Mouse (Mus musculus): ENCODE data around the gene Shroom3. TPM values are rescaled to one million over a fixed set of nuclear protein-coding genes. Genes with fewer than 3 reads are reported as not detected.

Gene Shroom3
- polyA plus RNA-seq, 1 experiment = 18.6 TPM

DNA sequence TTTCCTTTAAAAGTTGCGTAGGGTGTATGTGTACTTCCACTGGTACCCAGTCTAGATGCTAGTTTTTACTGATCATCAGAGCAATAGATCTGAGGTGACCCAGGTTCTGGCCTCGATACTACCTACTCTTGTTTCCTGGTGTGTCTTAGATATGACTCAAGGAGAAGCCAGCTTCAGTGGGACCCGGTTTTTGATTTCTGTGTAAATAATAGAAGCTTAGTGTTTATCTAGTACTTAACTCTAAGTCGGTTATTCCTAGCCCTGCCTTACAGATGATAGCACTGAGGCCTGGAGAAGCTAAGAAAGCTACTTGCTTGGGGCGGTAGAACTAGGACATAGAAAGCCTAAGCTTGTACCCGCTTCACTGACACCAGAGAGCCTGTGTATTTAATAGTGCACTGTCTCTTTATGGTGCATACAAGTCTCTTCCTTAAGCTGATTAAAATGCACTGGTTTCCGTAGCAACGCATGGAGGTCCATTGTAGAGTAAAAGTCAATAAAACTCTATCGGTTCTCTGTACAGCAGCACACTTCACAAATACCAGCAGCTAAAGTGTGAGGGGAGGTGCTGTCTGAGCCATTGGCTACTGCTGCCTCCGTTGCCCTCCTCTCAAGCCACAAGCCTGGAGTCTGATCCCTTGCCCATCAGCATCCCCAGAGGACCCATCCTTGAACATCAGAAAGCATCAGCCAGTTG, 178.3 kb downstream of the Shroom3 start:
- peaks cover 14% of the 10 kb centered on the region for H3K4me1 ChIP-seq (ENCODE audit: control insufficient read depth, insufficient read depth, low read length)
- DNase-seq = no peak
- no peak for TF ChIP-seq POLR2A (IDR thresholded peaks at IDR 0.05; ENCODE audit: low read depth, low read length)
- TF ChIP-seq CTCF (conservative IDR thresholded peaks at IDR 0.05; ENCODE audit: insufficient read depth, insufficient read length, low read depth, low read length) = no peak
- no peak overlapping the region for H3K4me3 ChIP-seq (ENCODE audit: insufficient read depth, low read depth, low read length)
- no peak overlapping the region for H3K27ac ChIP-seq (ENCODE audit: insufficient read depth, low read depth, low read length)
- no peaks in the 10 kb centered on the region for H3K36me3 ChIP-seq (ENCODE audit: control insufficient read depth, insufficient read depth, low read length)
- H3K27me3 ChIP-seq (replicated peaks; ENCODE audit: control insufficient read depth, insufficient read depth, low read length) = no peaks in the 10 kb centered on the region
- 65% methylated on average over 10 of the region's 10 CpGs for WGBS

GRCm38 (mm10) chr5:92865090-92865489, 181.9 kb downstream of the Shroom3 start:
- Histone ChIP-seq H3K27ac (ENCODE audit: insufficient read depth, low read depth, low read length) (no peak overlapping the region), H3K27me3 (replicated peaks; ENCODE audit: control insufficient read depth, insufficient read depth, low read length) (no peaks in the 10 kb centered on the region), H3K36me3 (ENCODE audit: control insufficient read depth, insufficient read depth, low read length) (no peaks in the 10 kb centered on the region), H3K4me1 (ENCODE audit: control insufficient read depth, insufficient read depth, low read length) (no peaks in the 10 kb centered on the region; the same call in 1 of the 2 replicates), H3K4me3 (ENCODE audit: insufficient read depth, low read depth, low read length) (no peak overlapping the region)
- WGBS = 71% methylated on average over 4 of the region's 4 CpGs
- no peak for DNase-seq
- TF ChIP-seq CTCF (conservative IDR thresholded peaks at IDR 0.05; ENCODE audit: insufficient read depth, insufficient read length, low read depth, low read length) (no peak), POLR2A (IDR thresholded peaks at IDR 0.05; ENCODE audit: low read depth, low read length) (no peak)

DNA sequence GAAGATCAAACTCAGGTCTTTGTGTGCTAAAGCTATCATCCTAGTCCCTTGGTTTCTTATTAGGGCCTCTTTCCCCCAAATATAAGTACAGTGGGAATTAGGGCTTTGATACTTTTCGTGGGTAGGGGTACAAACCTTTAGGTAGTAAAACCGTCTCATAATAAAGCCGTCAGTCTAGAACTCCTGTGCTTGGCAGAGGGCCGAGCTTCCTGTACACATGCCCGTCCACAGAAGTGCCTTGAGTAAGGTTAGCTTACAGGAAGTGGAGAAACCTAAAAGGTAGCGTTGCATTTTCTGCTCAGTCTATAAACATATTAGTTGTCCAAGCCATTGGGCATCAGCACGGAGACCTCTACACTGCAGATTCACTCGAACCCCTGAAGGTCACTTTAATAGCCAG, 183.3 kb downstream of the Shroom3 start:
- Histone ChIP-seq H3K27me3 (replicated peaks; ENCODE audit: control insufficient read depth, insufficient read depth, low read length) (no peaks in the 10 kb centered on the region), H3K27ac (ENCODE audit: insufficient read depth, low read depth, low read length) (no peak overlapping the region), H3K36me3 (ENCODE audit: control insufficient read depth, insufficient read depth, low read length) (no peaks in the 10 kb centered on the region), H3K4me1 (ENCODE audit: control insufficient read depth, insufficient read depth, low read length) (peaks cover 4% of the 10 kb centered on the region; the same call in 1 of the 2 replicates), H3K4me3 (ENCODE audit: insufficient read depth, low read depth, low read length) (no peak overlapping the region)
- TF ChIP-seq POLR2A (IDR thresholded peaks at IDR 0.05; ENCODE audit: low read depth, low read length) = no peak
- TF ChIP-seq CTCF (conservative IDR thresholded peaks at IDR 0.05; ENCODE audit: insufficient read depth, insufficient read length, low read depth, low read length) = no peak
- WGBS = 59% methylated on average over 8 of the region's 8 CpGs
- DNase-seq = no peak

DNA sequence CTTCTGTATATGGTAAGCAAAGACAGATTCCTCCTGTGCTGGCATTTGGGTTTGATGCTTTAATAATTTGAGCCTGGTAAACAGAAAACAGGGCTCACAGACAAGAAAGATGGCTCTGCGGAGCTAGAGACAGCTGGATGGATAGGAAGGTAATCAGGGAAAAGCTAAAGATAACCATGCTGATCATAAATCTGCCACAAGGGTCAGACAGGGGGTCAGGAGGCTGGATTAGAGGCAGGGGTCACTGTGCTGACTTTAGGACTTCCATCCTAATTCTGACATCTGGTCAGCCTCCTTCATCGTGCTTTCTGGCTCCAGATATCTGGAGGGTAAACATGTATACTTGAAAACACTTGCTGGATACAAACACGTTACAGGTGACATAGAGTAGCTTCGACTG, 184.0 kb downstream of the Shroom3 start:
- WGBS = 47% methylated on average over 4 of the region's 4 CpGs
- no peaks in the 10 kb centered on the region for H3K27me3 ChIP-seq (replicated peaks; ENCODE audit: control insufficient read depth, insufficient read depth, low read length)
- H3K4me3 ChIP-seq (ENCODE audit: insufficient read depth, low read depth, low read length) = no peak overlapping the region
- no peaks in the 10 kb centered on the region for H3K36me3 ChIP-seq (ENCODE audit: control insufficient read depth, insufficient read depth, low read length)
- TF ChIP-seq CTCF (conservative IDR thresholded peaks at IDR 0.05; ENCODE audit: insufficient read depth, insufficient read length, low read depth, low read length) = no peak
- TF ChIP-seq POLR2A (IDR thresholded peaks at IDR 0.05; ENCODE audit: low read depth, low read length) = no peak
- no peak for DNase-seq
- H3K27ac ChIP-seq (ENCODE audit: insufficient read depth, low read depth, low read length) = no peak overlapping the region
- H3K4me1 ChIP-seq (ENCODE audit: control insufficient read depth, insufficient read depth, low read length) = peaks cover 4% of the 10 kb centered on the region; the same call in 1 of the 2 replicates

GRCm38 (mm10) chr5:92868231-92868630, 185.0 kb downstream of the Shroom3 start:
- H3K4me1 ChIP-seq (ENCODE audit: control insufficient read depth, insufficient read depth, low read length) = peaks cover 7% of the 10 kb centered on the region; the same call in 1 of the 2 replicates
- no peaks in the 10 kb centered on the region for H3K27me3 ChIP-seq (replicated peaks; ENCODE audit: control insufficient read depth, insufficient read depth, low read length)
- H3K4me3 ChIP-seq (ENCODE audit: insufficient read depth, low read depth, low read length) = no peak overlapping the region
- 81% methylated on average over 2 of the region's 2 CpGs for WGBS
- H3K27ac ChIP-seq (ENCODE audit: insufficient read depth, low read depth, low read length) = no peak overlapping the region
- no peaks in the 10 kb centered on the region for H3K36me3 ChIP-seq (ENCODE audit: control insufficient read depth, insufficient read depth, low read length)
- TF ChIP-seq POLR2A (IDR thresholded peaks at IDR 0.05; ENCODE audit: low read depth, low read length) (no peak), CTCF (conservative IDR thresholded peaks at IDR 0.05; ENCODE audit: insufficient read depth, insufficient read length, low read depth, low read length) (no peak)
- DNase-seq = no peak

- TF ChIP-seq CTCF (conservative IDR thresholded peaks at IDR 0.05; ENCODE audit: insufficient read depth, insufficient read length, low read depth, low read length) (no peak), POLR2A (IDR thresholded peaks at IDR 0.05; ENCODE audit: low read depth, low read length) (no peak)
- Histone ChIP-seq H3K27me3 (replicated peaks; ENCODE audit: control insufficient read depth, insufficient read depth, low read length) (no peaks in the 10 kb centered on the region), H3K36me3 (ENCODE audit: control insufficient read depth, insufficient read depth, low read length) (no peaks in the 10 kb centered on the region; the same call in 1 of the 2 replicates), H3K4me3 (ENCODE audit: insufficient read depth, low read depth, low read length) (no peak overlapping the region), H3K4me1 (ENCODE audit: control insufficient read depth, insufficient read depth, low read length) (peaks cover 11% of the 10 kb centered on the region), H3K27ac (ENCODE audit: insufficient read depth, low read depth, low read length) (no peak overlapping the region)
- WGBS = 17% methylated on average over 3 of the region's 3 CpGs
- DNase-seq = peak; percentile 77
These were observed 187.8 kb downstream of the Shroom3 start for GRCm38 (mm10) chr5:92871048-92871447.

GRCm38 (mm10) chr5:92872182-92872581, 188.9 kb downstream of the Shroom3 start:
- 61% methylated on average over 4 of the region's 4 CpGs for WGBS
- H3K4me1 ChIP-seq (ENCODE audit: control insufficient read depth, insufficient read depth, low read length) = peaks cover 17% of the 10 kb centered on the region
- H3K27me3 ChIP-seq (replicated peaks; ENCODE audit: control insufficient read depth, insufficient read depth, low read length) = no peaks in the 10 kb centered on the region
- H3K4me3 ChIP-seq (ENCODE audit: insufficient read depth, low read depth, low read length) = no peak overlapping the region
- H3K36me3 ChIP-seq (ENCODE audit: control insufficient read depth, insufficient read depth, low read length) = no peaks in the 10 kb centered on the region; the same call in 1 of the 2 replicates
- no peak overlapping the region for H3K27ac ChIP-seq (ENCODE audit: insufficient read depth, low read depth, low read length)
- peak; percentile 45 for DNase-seq
- no peak; the same call in 1 of the 2 replicates for TF ChIP-seq CTCF (conservative IDR thresholded peaks at IDR 0.05; ENCODE audit: insufficient read depth, insufficient read length, low read depth, low read length)

Measured in kidney, adult 2 months (tissue).